Mouse (Mus musculus): Measurements from ENCODE around the gene Cdc42. TPM values are rescaled to one million over a fixed set of nuclear protein-coding genes. Genes with fewer than 3 reads are reported as not detected.

Gene Cdc42
- polyA plus RNA-seq, 1 experiment from 2014 or later: 749 TPM

- no peaks in the 10 kb centered on the region for H3K27me3 ChIP-seq
- WGBS: 37% methylated on average over 15 of the region's 16 CpGs
- H3K36me3 ChIP-seq: no peaks in the 10 kb centered on the region
- H3K4me1 ChIP-seq (replicated peaks): no peaks in the 10 kb centered on the region
- H3K4me3 ChIP-seq (replicated peaks): no peak overlapping the region
- H3K9ac ChIP-seq (replicated peaks): no peak overlapping the region
- no peaks in the 10 kb centered on the region for H3K9me3 ChIP-seq
- no peak overlapping the region for H3K4me2 ChIP-seq (replicated peaks)
- ATAC-seq: no peak
- no peak overlapping the region for H3K27ac ChIP-seq
These were observed 23.4 kb upstream of the Cdc42 start for GRCm38 (mm10) chr4:137380702-137381605.

- 88% methylated on average over 10 of the region's 10 CpGs for WGBS
- no peak overlapping the region for H3K27ac ChIP-seq
- H3K9ac ChIP-seq (replicated peaks): no peak overlapping the region
- H3K27me3 ChIP-seq: no peaks in the 10 kb centered on the region
- no peaks in the 10 kb centered on the region for H3K36me3 ChIP-seq
- H3K9me3 ChIP-seq: no peaks in the 10 kb centered on the region
- H3K4me1 ChIP-seq (replicated peaks): no peaks in the 10 kb centered on the region
- ATAC-seq: no peak
- no peak overlapping the region for H3K4me2 ChIP-seq (replicated peaks)
- no peak overlapping the region for H3K4me3 ChIP-seq (replicated peaks)
These were observed 22.3 kb upstream of the Cdc42 start for GRCm38 (mm10) chr4:137379713-137380255.

GRCm38 (mm10) chr4:137379085-137379484, 21.6 kb upstream of the Cdc42 start:
- Histone ChIP-seq H3K36me3 (no peaks in the 10 kb centered on the region), H3K4me1 (replicated peaks) (no peaks in the 10 kb centered on the region), H3K4me2 (replicated peaks) (no peak overlapping the region), H3K4me3 (replicated peaks) (no peak overlapping the region), H3K9ac (replicated peaks) (no peak overlapping the region), H3K9me3 (no peaks in the 10 kb centered on the region), H3K27ac (no peak overlapping the region), H3K27me3 (no peaks in the 10 kb centered on the region)
- no peak for ATAC-seq
- 87% methylated on average over 3 of the region's 3 CpGs for WGBS

GRCm38 (mm10) chr4:137377526-137378304, 20.2 kb upstream of the Cdc42 start:
- Histone ChIP-seq H3K4me1 (replicated peaks) (no peaks in the 10 kb centered on the region), H3K9ac (replicated peaks) (no peak overlapping the region), H3K9me3 (no peaks in the 10 kb centered on the region), H3K36me3 (no peaks in the 10 kb centered on the region), H3K4me2 (replicated peaks) (no peak overlapping the region), H3K27me3 (no peaks in the 10 kb centered on the region), H3K4me3 (replicated peaks) (no peak overlapping the region), H3K27ac (no peak overlapping the region)
- ATAC-seq: no peak
- 80% methylated on average over 4 of the region's 4 CpGs for WGBS

- 76% methylated on average over 2 of the region's 2 CpGs for WGBS
- H3K27me3 ChIP-seq: no peaks in the 10 kb centered on the region
- H3K4me3 ChIP-seq (replicated peaks): no peak overlapping the region
- H3K36me3 ChIP-seq: no peaks in the 10 kb centered on the region
- H3K4me1 ChIP-seq (replicated peaks): no peaks in the 10 kb centered on the region
- no peak overlapping the region for H3K4me2 ChIP-seq (replicated peaks)
- no peak for ATAC-seq
- no peak overlapping the region for H3K9ac ChIP-seq (replicated peaks)
- H3K9me3 ChIP-seq: no peaks in the 10 kb centered on the region
- H3K27ac ChIP-seq: no peak overlapping the region
These were observed 19.3 kb upstream of the Cdc42 start for GRCm38 (mm10) chr4:137376778-137377177.

- no peaks in the 10 kb centered on the region for H3K9me3 ChIP-seq
- no peak overlapping the region for H3K9ac ChIP-seq (replicated peaks)
- WGBS: 60% methylated on average over 19 of the region's 19 CpGs
- H3K4me2 ChIP-seq (replicated peaks): no peak overlapping the region
- peaks cover under 1% of the 10 kb centered on the region for H3K4me1 ChIP-seq (replicated peaks)
- peak overlapping the region; percentile 47; the same call in 1 of the 2 replicates for H3K27ac ChIP-seq
- H3K36me3 ChIP-seq: no peaks in the 10 kb centered on the region
- H3K4me3 ChIP-seq (replicated peaks): no peak overlapping the region
- ATAC-seq: no peak
- H3K27me3 ChIP-seq: no peaks in the 10 kb centered on the region
These were observed 18.1 kb upstream of the Cdc42 start for GRCm38 (mm10) chr4:137375314-137376278.

GRCm38 (mm10) chr4:137373711-137374110, 16.2 kb upstream of the Cdc42 start:
- H3K9ac ChIP-seq (replicated peaks): no peak overlapping the region
- ATAC-seq: no peak
- no peaks in the 10 kb centered on the region for H3K36me3 ChIP-seq
- no peaks in the 10 kb centered on the region; the same call in 1 of the 2 replicates for H3K27me3 ChIP-seq
- no peak overlapping the region for H3K4me2 ChIP-seq (replicated peaks)
- WGBS: 59% methylated on average over 6 of the region's 6 CpGs
- no peak overlapping the region for H3K27ac ChIP-seq
- no peak overlapping the region for H3K4me3 ChIP-seq (replicated peaks)
- H3K9me3 ChIP-seq: no peaks in the 10 kb centered on the region
- H3K4me1 ChIP-seq (replicated peaks): peaks cover 10% of the 10 kb centered on the region

GRCm38 (mm10) chr4:137371596-137372523, 14.3 kb upstream of the Cdc42 start:
- no peaks in the 10 kb centered on the region for H3K36me3 ChIP-seq
- H3K9ac ChIP-seq (replicated peaks): no peak overlapping the region
- peaks cover 10% of the 10 kb centered on the region for H3K4me1 ChIP-seq (replicated peaks)
- no peaks in the 10 kb centered on the region; the same call in 1 of the 2 replicates for H3K27me3 ChIP-seq
- 89% methylated on average over 16 of the region's 16 CpGs for WGBS
- H3K4me2 ChIP-seq (replicated peaks): no peak overlapping the region
- H3K4me3 ChIP-seq (replicated peaks): no peak overlapping the region
- no peak for ATAC-seq
- no peaks in the 10 kb centered on the region for H3K9me3 ChIP-seq
- H3K27ac ChIP-seq: no peak overlapping the region

GRCm38 (mm10) chr4:137369954-137370750, 12.6 kb upstream of the Cdc42 start:
- H3K9me3 ChIP-seq: no peaks in the 10 kb centered on the region
- no peaks in the 10 kb centered on the region for H3K36me3 ChIP-seq
- H3K4me3 ChIP-seq (replicated peaks): peak overlapping the region; percentile 36
- no peak overlapping the region for H3K27ac ChIP-seq
- ATAC-seq: peak; percentile 67; the same call in 1 of the 2 replicates
- H3K4me2 ChIP-seq (replicated peaks): peak overlapping the region; percentile 60
- peaks cover 10% of the 10 kb centered on the region for H3K4me1 ChIP-seq (replicated peaks)
- no peaks in the 10 kb centered on the region; the same call in 1 of the 2 replicates for H3K27me3 ChIP-seq
- H3K9ac ChIP-seq (replicated peaks): peak overlapping the region; percentile 60
- WGBS: 7% methylated on average over 29 of the region's 29 CpGs

GRCm38 (mm10) chr4:137368198-137368597, 10.7 kb upstream of the Cdc42 start:
- peaks cover 10% of the 10 kb centered on the region for H3K4me1 ChIP-seq (replicated peaks)
- no peak overlapping the region for H3K27ac ChIP-seq
- no peak overlapping the region for H3K4me2 ChIP-seq (replicated peaks)
- H3K36me3 ChIP-seq: no peaks in the 10 kb centered on the region
- no peak overlapping the region for H3K4me3 ChIP-seq (replicated peaks)
- no peak for ATAC-seq
- WGBS: 27% methylated on average over 1 of the region's 1 CpGs
- H3K9me3 ChIP-seq: no peaks in the 10 kb centered on the region
- H3K9ac ChIP-seq (replicated peaks): no peak overlapping the region
- H3K27me3 ChIP-seq: no peaks in the 10 kb centered on the region; the same call in 1 of the 2 replicates

All from midbrain, embryonic 13.5 days (tissue).